Mouse (Mus musculus) embryonic facial prominence, embryonic 11.5 days (tissue): ENCODE measurements around the gene Smg7. TPM values are rescaled to one million over a fixed set of nuclear protein-coding genes. Genes with fewer than 3 reads are reported as not detected.

ENCODE experiments used
- ATAC-seq: fragments of 200-750 bp; cut with Nextera tagmentation; replicated peaks from 2 replicates; pipeline ENCODE4 v1.8.0; 2017; ENCODE audit warnings: low read depth; ENCODE audit not compliant: insufficient number of reproducible peaks, low FRiP score, low TSS enrichment
- DNase-seq: peaks from one replicate; pipeline ENCODE4 v3.0.0-alpha.2; 2015; ENCODE audit warnings: low spot score
- H3K27ac ChIP-seq: fragments of 300-500 bp; sonication (generic); replicated peaks from 2 replicates; pipeline ENCODE4 v1.5.1; 2014; ENCODE audit warnings: mild to moderate bottlenecking, low read depth, low read length, control low read depth
- H3K27me3 ChIP-seq: fragments of 300-500 bp; sonication (generic); 2 replicates; pipeline ENCODE4 v1.6.1; 2014; ENCODE audit warnings: mild to moderate bottlenecking, low read length, moderate library complexity, mixed read lengths; ENCODE audit not compliant: control insufficient read depth, insufficient read depth
- H3K36me3 ChIP-seq: fragments of 300-500 bp; sonication (generic); replicated peaks from 2 replicates; pipeline ENCODE4 v1.6.1; 2014; ENCODE audit warnings: low read depth, mild to moderate bottlenecking, low read length, moderate library complexity, mixed read lengths; ENCODE audit not compliant: control insufficient read depth, insufficient read depth
- H3K4me1 ChIP-seq: fragments of 300-500 bp; sonication (generic); 2 replicates; pipeline ENCODE4 v1.6.1; 2014; ENCODE audit warnings: low read length, mixed read lengths; ENCODE audit not compliant: control insufficient read depth, insufficient read depth
- H3K4me2 ChIP-seq: fragments of 300-500 bp; sonication (generic); 2 replicates; pipeline ENCODE4 v1.6.1; 2014; ENCODE audit warnings: low read depth, mild to moderate bottlenecking, control low read depth, low read length, moderate library complexity
- H3K4me3 ChIP-seq: fragments of 300-500 bp; sonication (generic); 2 replicates; pipeline ENCODE4 v1.5.1; 2014; ENCODE audit warnings: low read depth, low read length, control low read depth
- H3K9ac ChIP-seq: fragments of 300-500 bp; sonication (generic); replicated peaks from 2 replicates; pipeline ENCODE4 v1.6.1; 2014; ENCODE audit warnings: mild to moderate bottlenecking, control low read depth, low read length
- H3K9me3 ChIP-seq: fragments of 300-500 bp; sonication (generic); replicated peaks from 2 replicates; pipeline ENCODE4 v1.6.1; 2016; ENCODE audit warnings: mild to moderate bottlenecking, low read length, inconsistent platforms, mixed read lengths; ENCODE audit not compliant: control insufficient read depth
- WGBS: fragments of 180-500 bp; shearing (Covaris S2); extraction: QIAGEN DNeasy Blood & Tissue Kit; methylation state at CpG from one replicate; pipeline ENCODE4 v1.1.7; 2014; 5-methylcytosine and 5-hydroxymethylcytosine counted together
- polyA plus RNA-seq: library from polyadenylated mRNA; unstranded; fragments of >200 nt; fragmentation: Nextera tagmentation; extraction: Ambion mirVana; gene quantifications from 2 replicates; pipeline ENCODE4 v1.2.1, GENCODE M21; 2014

Smg7 gene
- polyA plus RNA-seq, 1 experiment from 2014 or later = 44.6 TPM

GRCm38 (mm10) chr1:152871031-152871430 is 31.4 kb downstream of the Smg7 start:
- no peak overlapping the region for H3K27ac ChIP-seq
- H3K9me3 ChIP-seq = no peaks in the 10 kb centered on the region
- WGBS = 81% methylated on average over 3 of the region's 3 CpGs
- no peaks in the 10 kb centered on the region for H3K27me3 ChIP-seq
- no peak overlapping the region for H3K4me3 ChIP-seq
- H3K36me3 ChIP-seq = no peaks in the 10 kb centered on the region; the same call in 1 of the 2 replicates
- no peaks in the 10 kb centered on the region for H3K4me1 ChIP-seq
- no peak overlapping the region for H3K4me2 ChIP-seq
- ATAC-seq (no peak), DNase-seq (no peak)
- H3K9ac ChIP-seq = no peak overlapping the region

GRCm38 (mm10) chr1:152869901-152870300 is 32.5 kb downstream of the Smg7 start:
- H3K27me3 ChIP-seq = no peaks in the 10 kb centered on the region
- DNase-seq (no peak), ATAC-seq (no peak)
- H3K4me3 ChIP-seq = no peak overlapping the region
- no peak overlapping the region for H3K4me2 ChIP-seq
- H3K9me3 ChIP-seq = no peaks in the 10 kb centered on the region
- H3K36me3 ChIP-seq = no peaks in the 10 kb centered on the region; the same call in 1 of the 2 replicates
- H3K27ac ChIP-seq = no peak overlapping the region
- WGBS = 91% methylated on average over 6 of the region's 6 CpGs
- H3K9ac ChIP-seq = no peak overlapping the region
- H3K4me1 ChIP-seq = no peaks in the 10 kb centered on the region

- ATAC-seq (no peak), DNase-seq (no peak)
- Histone ChIP-seq H3K9me3 (no peaks in the 10 kb centered on the region), H3K27me3 (no peaks in the 10 kb centered on the region), H3K4me3 (no peak overlapping the region), H3K27ac (no peak overlapping the region), H3K9ac (no peak overlapping the region), H3K36me3 (peaks cover 27% of the 10 kb centered on the region), H3K4me2 (no peak overlapping the region), H3K4me1 (no peaks in the 10 kb centered on the region)
- WGBS = 95% methylated on average over 2 of the region's 2 CpGs
Observed at GRCm38 (mm10) chr1:152846856-152847255, 55.6 kb downstream of the Smg7 start.

GRCm38 (mm10) chr1:152845211-152845730 is 57.2 kb downstream of the Smg7 start:
- WGBS = 85% methylated on average over 3 of the region's 3 CpGs
- H3K36me3 ChIP-seq = peaks cover 30% of the 10 kb centered on the region
- no peak for ATAC-seq

GRCm38 (mm10) chr1:152844634-152845033 is 57.8 kb downstream of the Smg7 start:
- Histone ChIP-seq H3K9ac (no peak overlapping the region), H3K4me3 (no peak overlapping the region), H3K4me1 (no peaks in the 10 kb centered on the region), H3K9me3 (no peaks in the 10 kb centered on the region), H3K36me3 (peaks cover 29% of the 10 kb centered on the region), H3K27me3 (no peaks in the 10 kb centered on the region), H3K4me2 (no peak overlapping the region), H3K27ac (no peak overlapping the region)
- no peak for DNase-seq
- 88% methylated on average over 1 of the region's 1 CpGs for WGBS
- no peak for ATAC-seq

More at GRCm38 (mm10) chr1:152845211-152845730, 57.2 kb downstream of the Smg7 start:
- Histone ChIP-seq H3K4me2 (no peak overlapping the region), H3K27me3 (no peaks in the 10 kb centered on the region), H3K9me3 (no peaks in the 10 kb centered on the region), H3K4me1 (no peaks in the 10 kb centered on the region), H3K27ac (no peak overlapping the region), H3K4me3 (no peak overlapping the region), H3K9ac (no peak overlapping the region)
- no peak for DNase-seq

GRCm38 (mm10) chr1:152841057-152841456 is 61.4 kb downstream of the Smg7 start:
- H3K4me3 ChIP-seq = no peak overlapping the region
- H3K4me1 ChIP-seq = no peaks in the 10 kb centered on the region

GRCm38 (mm10) chr1:152840343-152840742 is 62.1 kb downstream of the Smg7 start:
- ATAC-seq (no peak), DNase-seq (no peak)
- no peak overlapping the region for H3K4me3 ChIP-seq
- no peak overlapping the region for H3K4me2 ChIP-seq
- 93% methylated on average over 3 of the region's 3 CpGs for WGBS
- H3K36me3 ChIP-seq = peaks cover 18% of the 10 kb centered on the region
- H3K27me3 ChIP-seq = no peaks in the 10 kb centered on the region
- H3K9me3 ChIP-seq = no peaks in the 10 kb centered on the region
- no peaks in the 10 kb centered on the region for H3K4me1 ChIP-seq
- H3K27ac ChIP-seq = no peak overlapping the region
- H3K9ac ChIP-seq = no peak overlapping the region

More at GRCm38 (mm10) chr1:152841057-152841456, 61.4 kb downstream of the Smg7 start:
- DNase-seq (no peak), ATAC-seq (no peak)
- no peak overlapping the region for H3K4me2 ChIP-seq
- H3K27me3 ChIP-seq = no peaks in the 10 kb centered on the region
- peaks cover 18% of the 10 kb centered on the region for H3K36me3 ChIP-seq
- H3K9me3 ChIP-seq = no peaks in the 10 kb centered on the region
- 90% methylated on average over 2 of the region's 2 CpGs for WGBS
- no peak overlapping the region for H3K27ac ChIP-seq
- H3K9ac ChIP-seq = no peak overlapping the region

GRCm38 (mm10) chr1:152838841-152839240 is 63.6 kb downstream of the Smg7 start:
- Histone ChIP-seq H3K4me1 (no peaks in the 10 kb centered on the region), H3K27ac (no peak overlapping the region), H3K9ac (no peak overlapping the region), H3K9me3 (no peaks in the 10 kb centered on the region), H3K4me2 (no peak overlapping the region), H3K27me3 (no peaks in the 10 kb centered on the region), H3K36me3 (peaks cover 14% of the 10 kb centered on the region), H3K4me3 (no peak overlapping the region)
- 89% methylated on average over 12 of the region's 12 CpGs for WGBS
- no peak for DNase-seq
- no peak for ATAC-seq
